Mouse (Mus musculus): ENCODE data around the gene Gpr19. TPM values are rescaled to one million over a fixed set of nuclear protein-coding genes. Genes with fewer than 3 reads are reported as not detected.

Gene Gpr19
- polyA plus RNA-seq (2015; fragmentation: Nextera tagmentation; extraction: Ambion mirVana), result 11.1 and 12.1 TPM in 2 replicates

- WGBS, result under 1% methylated on average over 51 of the region's 51 CpGs
- H3K4me2 ChIP-seq (ENCODE audit: low read length), result peak within 1 kb of the TSS; percentile 70
- no peaks in the 10 kb centered on the region for H3K9me3 ChIP-seq (replicated peaks; ENCODE audit: low read length)
Observed at GRCm38 (mm10) chr6:134898095-134898965, at the start of gene Gpr19. Gene Gpr19, minus strand, starts transcription at chr6:134898578.

DNA sequence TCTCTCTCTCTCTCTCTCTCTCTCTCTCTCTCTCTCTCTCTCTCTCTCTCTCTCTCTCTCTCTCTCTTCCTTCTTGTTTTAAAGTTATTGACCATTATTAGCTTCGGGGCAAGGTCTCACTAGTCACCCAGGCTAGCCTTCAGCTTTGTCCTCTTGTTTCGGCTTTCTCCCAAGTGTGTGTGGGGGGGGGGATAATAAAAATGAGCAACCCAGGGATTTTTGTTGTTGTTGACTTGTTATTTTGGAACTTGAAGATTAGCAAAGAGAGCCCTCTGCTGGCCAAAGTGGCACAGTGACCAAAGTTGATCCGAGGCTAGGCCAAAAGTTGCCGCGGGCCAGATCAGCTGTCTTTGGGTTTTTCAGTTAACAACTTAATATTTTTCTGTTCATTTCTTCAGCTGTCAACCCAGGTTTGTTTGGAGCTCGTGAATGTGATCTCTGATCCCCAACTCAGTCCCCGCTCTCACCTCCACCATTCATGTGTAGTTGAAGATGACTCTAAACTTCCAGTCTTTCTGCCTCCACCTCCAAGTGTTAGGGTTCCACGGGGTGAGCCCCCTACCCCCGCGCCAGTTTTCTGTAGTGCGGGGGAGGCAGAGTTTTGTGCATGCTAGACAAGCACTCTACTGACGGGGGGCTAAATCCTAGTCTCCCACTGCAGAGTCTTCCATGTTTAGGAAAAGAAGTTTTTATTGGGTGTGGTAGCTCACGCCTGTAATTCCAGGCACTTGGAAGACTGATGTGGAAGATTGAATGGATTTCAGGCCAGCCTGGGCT is 49.1 kb upstream of the Gpr19 start:
- peak; percentile 92 for TF ChIP-seq CTCF (IDR thresholded peaks at IDR 0.05; ENCODE audit: low read depth)
- Histone ChIP-seq H3K4me1 (replicated peaks; ENCODE audit: insufficient read depth, low read length) (0 out of 2 replicates have a peak, but pooled peaks cover 11% of the 10 kb centered on the region), H3K4me2 (ENCODE audit: low read length) (no peak overlapping the region), H3K27ac (no peak overlapping the region), H3K4me3 (replicated peaks; ENCODE audit: low read depth, low read length) (no peak overlapping the region), H3K9me3 (replicated peaks; ENCODE audit: low read length) (no peaks in the 10 kb centered on the region), H3K27me3 (ENCODE audit: insufficient read depth, low read length) (no peaks in the 10 kb centered on the region), H3K9ac (ENCODE audit: low read depth, low read length) (no peak overlapping the region), H3K36me3 (ENCODE audit: insufficient read depth, low read length) (no peaks in the 10 kb centered on the region)
- peak; percentile 86 for DNase-seq (ENCODE audit: low spot score)
- ATAC-seq (replicated peaks; ENCODE audit: low FRiP score, low read depth), result no peak
- 41% methylated on average over 13 of the region's 13 CpGs for WGBS

More at GRCm38 (mm10) chr6:134898095-134898965, at the start of gene Gpr19:
- Histone ChIP-seq H3K36me3 (ENCODE audit: insufficient read depth, low read length) (no peaks in the 10 kb centered on the region), H3K27me3 (ENCODE audit: insufficient read depth, low read length) (no peaks in the 10 kb centered on the region), H3K9ac (ENCODE audit: low read depth, low read length) (peak within 1 kb of the TSS; percentile 75), H3K4me3 (replicated peaks; ENCODE audit: low read depth, low read length) (peak within 1 kb of the TSS; percentile 45), H3K27ac (peak within 1 kb of the TSS; percentile 99), H3K4me1 (replicated peaks; ENCODE audit: insufficient read depth, low read length) (0 out of 2 replicates have a peak, but pooled peaks cover 3% of the 10 kb centered on the region)
- TF ChIP-seq CTCF (IDR thresholded peaks at IDR 0.05; ENCODE audit: low read depth), result peak; percentile 35
- DNase-seq (ENCODE audit: low spot score) (peak; percentile 98), ATAC-seq (replicated peaks; ENCODE audit: low FRiP score, low read depth) (peak; percentile 94)

GRCm38 (mm10) chr6:134946858-134947257 is 48.5 kb upstream of the Gpr19 start:
- 0 out of 2 replicates have a peak, but pooled peaks cover 11% of the 10 kb centered on the region for H3K4me1 ChIP-seq (replicated peaks; ENCODE audit: insufficient read depth, low read length)
- H3K4me2 ChIP-seq (ENCODE audit: low read length), result no peak overlapping the region
- DNase-seq (ENCODE audit: low spot score), result no peak
- H3K4me3 ChIP-seq (replicated peaks; ENCODE audit: low read depth, low read length), result no peak overlapping the region
- H3K9ac ChIP-seq (ENCODE audit: low read depth, low read length), result no peak overlapping the region
- 0 out of 2 replicates have a peak, but pooled peaks cover 4% of the 10 kb centered on the region for H3K36me3 ChIP-seq (ENCODE audit: insufficient read depth, low read length)
- TF ChIP-seq CTCF (IDR thresholded peaks at IDR 0.05; ENCODE audit: low read depth), result no peak
- ATAC-seq (replicated peaks; ENCODE audit: low FRiP score, low read depth), result no peak
- no peak overlapping the region for H3K27ac ChIP-seq
- 81% methylated on average over 9 of the region's 9 CpGs for WGBS
- H3K9me3 ChIP-seq (replicated peaks; ENCODE audit: low read length), result no peaks in the 10 kb centered on the region
- no peaks in the 10 kb centered on the region for H3K27me3 ChIP-seq (ENCODE audit: insufficient read depth, low read length)

GRCm38 (mm10) chr6:134946054-134946453 is 47.7 kb upstream of the Gpr19 start:
- Histone ChIP-seq H3K4me3 (replicated peaks; ENCODE audit: low read depth, low read length) (no peak overlapping the region), H3K9ac (ENCODE audit: low read depth, low read length) (no peak overlapping the region), H3K27me3 (ENCODE audit: insufficient read depth, low read length) (no peaks in the 10 kb centered on the region), H3K36me3 (ENCODE audit: insufficient read depth, low read length) (0 out of 2 replicates have a peak, but pooled peaks cover 8% of the 10 kb centered on the region), H3K9me3 (replicated peaks; ENCODE audit: low read length) (no peaks in the 10 kb centered on the region), H3K4me1 (replicated peaks; ENCODE audit: insufficient read depth, low read length) (0 out of 2 replicates have a peak, but pooled peaks cover 11% of the 10 kb centered on the region), H3K4me2 (ENCODE audit: low read length) (no peak overlapping the region), H3K27ac (peak overlapping the region; percentile 8; the same call in 1 of the 2 replicates)
- TF ChIP-seq CTCF (IDR thresholded peaks at IDR 0.05; ENCODE audit: low read depth), result no peak
- DNase-seq (ENCODE audit: low spot score), result no peak
- no peak for ATAC-seq (replicated peaks; ENCODE audit: low FRiP score, low read depth)
- 69% methylated on average over 6 of the region's 6 CpGs for WGBS

- no peaks in the 10 kb centered on the region for H3K9me3 ChIP-seq (replicated peaks; ENCODE audit: low read length)
- H3K27ac ChIP-seq, result peak overlapping the region; percentile 51
- no peak overlapping the region for H3K4me2 ChIP-seq (ENCODE audit: low read length)
- 0 out of 2 replicates have a peak, but pooled peaks cover 8% of the 10 kb centered on the region for H3K36me3 ChIP-seq (ENCODE audit: insufficient read depth, low read length)
- 33% methylated on average over 13 of the region's 13 CpGs for WGBS
- DNase-seq (ENCODE audit: low spot score) (peak; percentile 64), ATAC-seq (replicated peaks; ENCODE audit: low FRiP score, low read depth) (no peak; the same call in 1 of the 2 replicates)
- TF ChIP-seq CTCF (IDR thresholded peaks at IDR 0.05; ENCODE audit: low read depth), result no peak
- H3K9ac ChIP-seq (ENCODE audit: low read depth, low read length), result no peak overlapping the region
- 0 out of 2 replicates have a peak, but pooled peaks cover 11% of the 10 kb centered on the region for H3K4me1 ChIP-seq (replicated peaks; ENCODE audit: insufficient read depth, low read length)
- no peak overlapping the region for H3K4me3 ChIP-seq (replicated peaks; ENCODE audit: low read depth, low read length)
- H3K27me3 ChIP-seq (ENCODE audit: insufficient read depth, low read length), result no peaks in the 10 kb centered on the region
Observed at GRCm38 (mm10) chr6:134943759-134944407, 45.5 kb upstream of the Gpr19 start.
